ENCODE assay signal across 10 mouse cellular contexts in the genomic region with DNA sequence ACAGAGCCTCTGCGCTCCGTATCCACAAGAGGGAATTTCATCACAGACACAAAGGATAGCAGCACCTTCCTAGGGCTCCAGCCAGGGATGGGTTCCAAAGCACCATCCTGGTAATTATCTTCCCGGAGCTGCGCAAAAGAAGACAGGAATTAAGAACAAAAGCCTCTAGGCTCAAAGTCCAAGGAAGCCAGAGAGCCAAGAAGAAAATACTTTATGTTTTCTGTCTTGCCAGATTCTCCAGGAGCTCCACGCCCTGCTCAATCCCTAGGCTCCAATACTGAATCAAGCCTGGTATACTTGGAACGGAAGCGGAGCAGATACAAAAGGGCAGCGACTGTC. TPM values are rescaled to one million over a fixed set of nuclear protein-coding genes. Genes with fewer than 3 reads are reported as not detected.
DNase-seq lines count a peak whose midpoint lies in the region; ATAC-seq and TF ChIP-seq lines count a peak whose summit lies in the region.
"Had no signal": no experiment of that assay in that cellular context is flagged by ENCODE, and none has a peak within 500 bp of the region (broad histone marks: within the 10 kb centered on the region; RNA-seq: fewer than 3 reads in every experiment).

No protein-coding gene starts in this region.

- intact Hi-C loops in left cerebral cortex, adult 2 months (cut with DNase I): no loop called here

- no peak for ATAC-seq in heart, embryonic 15.5 days (replicated peaks; ENCODE audit: insufficient number of reproducible peaks, insufficient read depth, low FRiP score, low read depth)
- no peak for ATAC-seq in neural tube, embryonic 13.5 days (ENCODE audit: low read depth)

- DNase-seq in heart, adult 11 months: no peak
- DNase-seq in neural tube, embryonic 10.5 days (ENCODE audit: extremely low spot score, low spot score): no peak
- no peak for DNase-seq in limb, embryonic 10.5 days (ENCODE audit: low spot score)
- DNase-seq in layer of hippocampus, postnatal 25 days (ENCODE audit: extremely low spot score in 1 of 2, low spot score in 1 of 2): no peak
- DNase-seq in frontal cortex, postnatal 10 days (ENCODE audit: low spot score in 2 of 2): no peak
- DNase-seq in left cerebral cortex, adult 2 months (ENCODE audit: extremely low spot score in 1 of 2, low spot score in 2 of 2): no peak
- DNase-seq: right cerebral cortex, adult 18-20 months had no signal

- H3K36me3 ChIP-seq in heart, embryonic 15.5 days: no peaks in the 10 kb centered on the region
- no peaks in the 10 kb centered on the region for H3K36me3 ChIP-seq in neural tube, embryonic 13.5 days
- H3K36me3 ChIP-seq in limb, embryonic 10.5 days: no peaks in the 10 kb centered on the region
- H3K36me3 ChIP-seq: lung, embryonic 15.5 days had no signal

- no peak for TF ChIP-seq CTCF in left cerebral cortex, adult 2 months (IDR thresholded peaks at IDR 0.05)

- no peaks in the 10 kb centered on the region for H3K27me3 ChIP-seq in heart, embryonic 15.5 days
- no peaks in the 10 kb centered on the region for H3K27me3 ChIP-seq in neural tube, embryonic 13.5 days
- H3K27me3 ChIP-seq in limb, embryonic 10.5 days (ENCODE audit: low read depth, poor library complexity, severe bottlenecking): no peaks in the 10 kb centered on the region
- H3K27me3 ChIP-seq: lung, embryonic 15.5 days had no signal

- no peaks in the 10 kb centered on the region for H3K9me3 ChIP-seq in heart, embryonic 15.5 days (replicated peaks)
- no peaks in the 10 kb centered on the region for H3K9me3 ChIP-seq in neural tube, embryonic 13.5 days
- no peaks in the 10 kb centered on the region for H3K9me3 ChIP-seq in limb, embryonic 10.5 days (replicated peaks)
- H3K9me3 ChIP-seq: lung, embryonic 15.5 days had no signal

- H3K27ac ChIP-seq in heart, embryonic 15.5 days: peak overlapping the region; percentile 85
- H3K27ac ChIP-seq in neural tube, embryonic 13.5 days (replicated peaks): peak overlapping the region; percentile 33
- H3K27ac ChIP-seq in limb, embryonic 10.5 days: peak overlapping the region; percentile 65
- H3K27ac ChIP-seq in left cerebral cortex, adult 2 months: no peak overlapping the region
- H3K27ac ChIP-seq: lung, embryonic 15.5 days had no signal

- peaks cover 75% of the 10 kb centered on the region for H3K4me1 ChIP-seq in heart, embryonic 15.5 days (replicated peaks)
- H3K4me1 ChIP-seq in neural tube, embryonic 13.5 days (replicated peaks): peaks cover 61% of the 10 kb centered on the region
- H3K4me1 ChIP-seq in limb, embryonic 10.5 days: peaks cover 53% of the 10 kb centered on the region

- no peak overlapping the region for H3K4me3 ChIP-seq in heart, embryonic 15.5 days
- no peak overlapping the region for H3K4me3 ChIP-seq in neural tube, embryonic 13.5 days
- no peak overlapping the region for H3K4me3 ChIP-seq in limb, embryonic 10.5 days
- H3K4me3 ChIP-seq in left cerebral cortex, adult 2 months: no peak overlapping the region
- H3K4me3 ChIP-seq: lung, embryonic 15.5 days had no signal

- H3K9ac ChIP-seq in heart, embryonic 15.5 days: peak overlapping the region; percentile 19; the same call in 1 of the 2 replicates
- H3K9ac ChIP-seq in neural tube, embryonic 13.5 days: no peak overlapping the region
- H3K9ac ChIP-seq: lung, embryonic 15.5 days had no signal

- no peak overlapping the region for H3K4me2 ChIP-seq in heart, embryonic 15.5 days
- H3K4me2 ChIP-seq in neural tube, embryonic 13.5 days: no peak overlapping the region
- H3K4me2 ChIP-seq: lung, embryonic 15.5 days had no signal

- WGBS in heart, embryonic 15.5 days: 70% methylated on average over 8 of the region's 8 CpGs
- 58% methylated on average over 8 of the region's 8 CpGs for WGBS in neural tube, embryonic 13.5 days
- WGBS in limb, embryonic 10.5 days: 77% methylated on average over 8 of the region's 8 CpGs

RNA-seq across cellular contexts. Expression of gene Irf2bpl, which starts 54.4 kb away (rescaled TPM):
- 40.1 and 41.7 TPM in 2 replicates for polyA plus RNA-seq in heart, embryonic 15.5 days (2015; fragmentation: Nextera tagmentation; extraction: Ambion mirVana)
- polyA plus RNA-seq in neural tube, embryonic 13.5 days (2015; fragmentation: Nextera tagmentation; extraction: Ambion mirVana): 59.9 and 60.7 TPM in 2 replicates
- 11.9 and 22.6 TPM in 2 replicates for polyA plus RNA-seq in limb, embryonic 10.5 days (2016; fragmentation: Nextera tagmentation; extraction: Ambion mirVana)
- total RNA-seq in layer of hippocampus, postnatal 25 days (2021): 10 to 100 TPM; 68.0 to 70.8 TPM
- total RNA-seq in left cerebral cortex, adult 2 months (2021): 10 to 100 TPM; 74.3 to 80.8 TPM
